Mouse (Mus musculus) naive thymus-derived CD4-positive, alpha-beta T cell, adult 5 months (primary cell): Measurements from ENCODE around the gene Cyb5rl. TPM values are rescaled to one million over a fixed set of nuclear protein-coding genes. Genes with fewer than 3 reads are reported as not detected.

Source experiments
- polyA plus RNA-seq: library from polyadenylated mRNA; unstranded; fragments of 100-300 nt; shearing (Covaris generic); gene quantifications from one replicate; pipeline ENCODE4 v1.2.1, GENCODE M21; 2017

Gene Cyb5rl
- 11.6 TPM for polyA plus RNA-seq

GRCm38 (mm10) chr4:107066252-107067124, at the start of gene Cyb5rl, which contains the start of gene Mrpl37:
Gene Cyb5rl (plus strand): TSS chr4:107066988.
Gene Mrpl37 (minus strand): TSS chr4:107066868.

GRCm38 (mm10) chr4:107096841-107097373, 30.1 kb downstream of the Cyb5rl start, which contains the start of gene Cdcp2:
Gene Cdcp2 (plus strand): TSS chr4:107096891.

Other genes starting within 250 kb of the Cyb5rl start
- gene Ssbp3, start 156.3 kb upstream of the Cyb5rl start, polyA plus RNA-seq: 84.1 TPM
- gene Mrpl37, start 120 bp upstream of the Cyb5rl start, polyA plus RNA-seq: 54.3 TPM
- not detected for gene Cdcp2, start 29.9 kb downstream of the Cyb5rl start, polyA plus RNA-seq
- gene Tmem59, start 111.4 kb downstream of the Cyb5rl start, polyA plus RNA-seq: 349 TPM
- 26.6 TPM for gene Tceanc2, start 112.1 kb downstream of the Cyb5rl start, polyA plus RNA-seq
- gene Ldlrad1, start 142.2 kb downstream of the Cyb5rl start, polyA plus RNA-seq: not detected
- gene Lrrc42, start 186.5 kb downstream of the Cyb5rl start, polyA plus RNA-seq: 37.1 TPM
- gene Hspb11, start 186.6 kb downstream of the Cyb5rl start, polyA plus RNA-seq: 24.7 TPM
- gene Dio1, start 240.2 kb downstream of the Cyb5rl start, polyA plus RNA-seq: not detected
- 50.9 TPM for gene Yipf1, start 247.4 kb downstream of the Cyb5rl start, polyA plus RNA-seq